Mouse (Mus musculus) forebrain, postnatal 0 days (tissue): ENCODE measurements around the gene S1pr1. TPM values are rescaled to one million over a fixed set of nuclear protein-coding genes. Genes with fewer than 3 reads are reported as not detected.

ENCODE experiments used
- ATAC-seq: fragments of 200-750 bp; cut with Nextera tagmentation; 2 replicates; pipeline ENCODE4 v1.8.0; 2017; ENCODE audit warnings: mild to moderate bottlenecking, moderate library complexity
- DNase-seq: peaks from one replicate; pipeline ENCODE4 v3.0.0-alpha.2; 2015
- H3K27ac ChIP-seq: fragments of 300-500 bp; sonication (generic); 2 replicates; pipeline ENCODE4 v1.5.1; 2014; ENCODE audit warnings: low read depth, mild to moderate bottlenecking, antibody characterized with exemption, low read length, moderate library complexity, mixed read lengths
- H3K27me3 ChIP-seq: fragments of 300-500 bp; sonication (generic); 2 replicates; pipeline ENCODE4 v1.6.1; 2014; ENCODE audit warnings: mild to moderate bottlenecking, low read length, mixed read lengths; ENCODE audit not compliant: insufficient read depth
- H3K36me3 ChIP-seq: fragments of 300-500 bp; sonication (generic); 2 replicates; pipeline ENCODE4 v1.6.1; 2014; ENCODE audit warnings: mild to moderate bottlenecking, moderate library complexity; ENCODE audit not compliant: insufficient read depth
- H3K4me1 ChIP-seq: fragments of 300-500 bp; sonication (generic); 2 replicates; pipeline ENCODE4 v1.6.1; 2014; ENCODE audit warnings: antibody characterized with exemption; ENCODE audit not compliant: insufficient read depth
- H3K4me2 ChIP-seq: fragments of 300-500 bp; sonication (generic); 2 replicates; pipeline ENCODE4 v1.6.1; 2014; ENCODE audit warnings: low read depth, mild to moderate bottlenecking, moderate library complexity
- H3K4me3 ChIP-seq: fragments of 300-500 bp; sonication (generic); 2 replicates; pipeline ENCODE4 v1.5.1; 2014; ENCODE audit warnings: low read depth, low read length, mixed read lengths
- H3K9ac ChIP-seq: fragments of 300-500 bp; sonication (generic); 2 replicates; pipeline ENCODE4 v1.6.1; 2014; ENCODE audit warnings: mild to moderate bottlenecking
- H3K9me3 ChIP-seq: fragments of 300-500 bp; sonication (generic); 2 replicates; pipeline ENCODE4 v1.6.1; 2016; ENCODE audit warnings: low read length
- CTCF ChIP-seq: sonication (generic); IDR thresholded peaks from 2 replicates; pipeline ENCODE4 v1.5.1; 2016; ENCODE audit warnings: antibody characterized with exemption, control low read depth, low read depth
- WGBS: fragments of 180-500 bp; shearing (Covaris S2); extraction: QIAGEN DNeasy Blood & Tissue Kit; methylation state at CpG from one replicate; pipeline ENCODE4 v1.1.7; 2014; 5-methylcytosine and 5-hydroxymethylcytosine counted together
- polyA plus RNA-seq: library from polyadenylated mRNA; unstranded; fragments of >200 nt; fragmentation: Nextera tagmentation; extraction: Ambion mirVana; gene quantifications from 2 replicates; pipeline ENCODE4 v1.2.1, GENCODE M21; 2015
- total RNA-seq: library from RNA; depleted of rRNA; stranded (reverse); fragments of >200 nt; gene quantifications from 2 replicates; pipeline ENCODE4 v1.2.3, GENCODE M21; 2014

Gene S1pr1
- total and polyA plus RNA-seq, 2 experiments from 2014 or later: 31.7 to 38.7 TPM

DNA sequence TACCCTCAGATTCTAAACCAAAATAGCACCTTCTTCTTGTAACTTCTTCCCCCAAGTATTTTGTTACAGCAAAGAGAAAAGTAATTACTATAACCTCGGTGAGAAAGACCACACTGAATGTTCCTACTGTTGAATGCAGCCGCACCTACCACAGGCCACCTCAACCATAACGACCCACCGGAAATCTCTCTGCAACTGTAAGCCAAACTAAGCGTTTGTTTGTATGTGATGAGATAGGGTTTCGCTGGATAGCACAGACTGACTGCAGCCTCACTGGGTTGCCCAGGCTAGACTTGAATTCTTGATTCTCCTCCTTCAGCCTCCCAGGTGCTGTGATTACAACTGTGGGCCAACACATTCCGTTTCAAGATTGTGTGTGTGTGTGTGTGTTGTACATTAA, 15.5 kb upstream of the S1pr1 start:
- TF ChIP-seq CTCF: no peak
- H3K4me3 ChIP-seq: no peak overlapping the region
- H3K27ac ChIP-seq: no peak overlapping the region
- H3K4me2 ChIP-seq: no peak overlapping the region
- H3K4me1 ChIP-seq: no peaks in the 10 kb centered on the region
- ATAC-seq: no peak
- WGBS: 91% methylated on average over 7 of the region's 7 CpGs
- H3K27me3 ChIP-seq: no peaks in the 10 kb centered on the region
- H3K9me3 ChIP-seq: no peaks in the 10 kb centered on the region
- no peak overlapping the region for H3K9ac ChIP-seq
- no peaks in the 10 kb centered on the region for H3K36me3 ChIP-seq
- DNase-seq: no peak

DNA sequence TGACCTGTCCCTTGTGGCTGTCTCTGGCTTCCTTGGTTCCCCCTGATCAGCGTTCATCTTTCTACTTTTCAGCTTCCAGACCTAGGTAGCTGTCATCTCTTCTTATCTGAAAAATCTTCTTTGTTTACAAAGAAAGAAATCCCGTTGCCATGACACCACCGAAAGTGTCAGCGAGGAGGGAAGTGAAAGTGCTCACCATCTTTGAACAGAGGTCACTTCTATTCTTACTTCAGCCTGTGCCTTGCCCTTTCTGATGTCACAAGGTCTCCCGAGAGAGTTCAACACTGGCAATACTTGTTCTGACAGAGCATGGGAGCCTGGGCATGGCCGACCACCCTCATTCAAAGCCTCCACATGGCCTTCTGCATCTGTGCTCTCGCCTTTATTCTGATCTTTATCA, 14.3 kb upstream of the S1pr1 start:
- Histone ChIP-seq H3K4me3 (no peak overlapping the region), H3K9me3 (no peaks in the 10 kb centered on the region), H3K27ac (no peak overlapping the region), H3K4me2 (no peak overlapping the region), H3K36me3 (no peaks in the 10 kb centered on the region), H3K9ac (no peak overlapping the region), H3K27me3 (no peaks in the 10 kb centered on the region), H3K4me1 (no peaks in the 10 kb centered on the region)
- 71% methylated on average over 7 of the region's 7 CpGs for WGBS
- TF ChIP-seq CTCF: no peak
- DNase-seq (no peak), ATAC-seq (no peak)

DNA sequence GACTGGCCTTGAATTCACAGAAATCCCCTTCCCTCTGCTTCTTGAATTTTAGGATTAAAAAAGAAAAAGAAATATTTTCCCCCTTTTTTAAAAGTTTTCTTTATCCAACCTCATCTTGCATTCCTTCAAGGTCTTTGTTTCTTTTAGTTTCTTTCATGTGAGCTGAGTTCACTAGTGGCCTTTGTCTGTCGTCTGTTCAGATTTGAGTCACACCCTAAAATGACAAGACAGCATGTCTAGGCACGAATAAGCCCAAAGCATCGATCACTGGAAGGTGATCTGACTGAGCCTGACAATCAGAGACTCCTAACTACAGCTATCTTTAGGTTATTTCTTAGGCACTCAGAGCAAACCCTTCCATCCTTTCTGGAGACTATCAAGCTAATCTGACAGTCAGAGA, 13.3 kb upstream of the S1pr1 start:
- Histone ChIP-seq H3K4me3 (no peak overlapping the region), H3K27ac (no peak overlapping the region), H3K27me3 (no peaks in the 10 kb centered on the region), H3K36me3 (no peaks in the 10 kb centered on the region), H3K9me3 (no peaks in the 10 kb centered on the region), H3K9ac (no peak overlapping the region), H3K4me1 (no peaks in the 10 kb centered on the region), H3K4me2 (no peak overlapping the region)
- WGBS: 45% methylated on average over 3 of the region's 3 CpGs
- DNase-seq (no peak), ATAC-seq (no peak)
- TF ChIP-seq CTCF: no peak

DNA sequence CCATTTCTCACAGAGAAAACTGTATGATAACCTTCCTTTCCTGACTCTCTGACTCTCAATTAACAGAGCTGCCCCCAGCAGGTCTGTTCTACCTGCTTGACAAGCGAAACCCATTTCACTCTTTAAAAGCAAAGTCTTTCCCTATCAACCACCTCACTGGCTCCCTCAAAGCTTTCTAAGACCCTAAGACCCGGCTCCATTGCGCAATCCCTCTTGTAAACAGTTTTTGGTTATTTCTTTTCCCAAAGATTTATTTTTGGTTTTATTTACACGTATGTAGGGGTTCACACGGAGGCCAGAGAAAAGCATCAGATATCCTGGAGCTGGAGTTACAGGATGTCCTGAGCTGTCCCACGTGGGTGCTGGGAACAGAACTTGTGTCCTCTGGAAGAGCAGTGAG, 4.0 kb upstream of the S1pr1 start:
- 87% methylated on average over 6 of the region's 6 CpGs for WGBS
- no peaks in the 10 kb centered on the region for H3K9me3 ChIP-seq
- no peak for TF ChIP-seq CTCF
- H3K4me2 ChIP-seq: no peak overlapping the region
- H3K36me3 ChIP-seq: no peaks in the 10 kb centered on the region
- no peak overlapping the region for H3K4me3 ChIP-seq
- H3K27ac ChIP-seq: no peak overlapping the region
- no peaks in the 10 kb centered on the region for H3K4me1 ChIP-seq
- ATAC-seq (no peak), DNase-seq (no peak)
- no peak overlapping the region for H3K9ac ChIP-seq
- H3K27me3 ChIP-seq: no peaks in the 10 kb centered on the region; the same call in none of the 2 replicates

DNA sequence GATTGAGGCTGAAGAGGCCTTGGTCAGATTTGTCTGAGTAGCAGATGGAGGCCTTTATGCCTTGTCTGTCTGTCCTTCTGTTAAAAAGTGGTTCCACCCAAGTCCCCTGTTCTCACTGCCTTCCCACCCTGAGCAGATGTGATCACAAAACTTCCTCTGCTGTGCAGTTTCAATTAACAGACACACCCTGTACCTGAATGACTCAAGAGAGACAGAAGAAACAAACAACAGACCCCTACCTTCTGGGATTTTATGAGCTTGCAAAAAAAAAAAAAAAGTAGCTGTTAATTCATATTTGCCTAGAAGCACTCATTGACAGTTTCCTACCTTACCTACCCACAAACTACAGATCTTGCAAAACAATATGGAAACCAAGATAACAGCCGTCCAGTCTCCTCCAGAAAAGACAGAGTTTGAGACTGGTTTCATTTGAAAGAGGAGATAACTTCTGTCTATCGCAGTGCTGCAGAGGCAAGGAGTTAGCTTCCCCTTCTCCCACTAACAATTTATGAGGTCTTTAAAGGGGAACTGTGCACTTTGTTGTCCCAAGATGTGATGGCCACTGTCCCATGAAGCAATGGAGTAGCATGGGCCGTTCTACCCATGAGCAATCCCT, 1.1 kb upstream of the S1pr1 start:
- 0 out of 2 replicates have a peak overlapping the region, but pooled peaks have one; percentile 45 for H3K9ac ChIP-seq
- no peak for DNase-seq
- no peaks in the 10 kb centered on the region for H3K4me1 ChIP-seq
- 82% methylated on average over 3 of the region's 3 CpGs for WGBS
- TF ChIP-seq CTCF: no peak
- peak overlapping the region; percentile 93 for H3K4me2 ChIP-seq
- peaks cover 3% of the 10 kb centered on the region for H3K27me3 ChIP-seq
- H3K36me3 ChIP-seq: no peaks in the 10 kb centered on the region
- ATAC-seq: no peak
- H3K9me3 ChIP-seq: no peaks in the 10 kb centered on the region
- no peak overlapping the region for H3K27ac ChIP-seq
- H3K4me3 ChIP-seq: peak overlapping the region; percentile 56; the same call in 1 of the 2 replicates

DNA sequence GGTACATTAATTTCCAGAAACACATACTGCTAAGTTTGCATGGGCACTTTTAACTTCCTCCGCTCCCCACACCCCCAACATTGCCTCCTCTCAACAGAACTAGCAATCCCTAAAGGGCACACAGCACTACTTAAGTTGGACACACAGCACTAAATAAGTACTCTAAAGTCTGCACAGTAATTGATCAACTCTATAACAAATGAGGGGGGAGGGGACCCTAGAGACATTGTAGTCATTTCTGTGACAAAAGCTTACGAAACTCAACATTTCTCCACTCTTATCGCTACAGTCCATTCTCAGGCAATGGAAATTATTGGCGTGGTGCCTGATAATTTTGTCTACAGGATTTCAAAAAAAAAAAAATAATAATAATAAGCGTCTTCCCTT, 830 bp downstream of the S1pr1 start:
- TF ChIP-seq CTCF: no peak
- Histone ChIP-seq H3K27ac (no peak overlapping the region), H3K4me2 (peak overlapping the region; percentile 93), H3K4me3 (peak overlapping the region; percentile 56), H3K27me3 (peaks cover 3% of the 10 kb centered on the region), H3K9ac (peak overlapping the region; percentile 45), H3K9me3 (no peaks in the 10 kb centered on the region), H3K4me1 (no peaks in the 10 kb centered on the region), H3K36me3 (no peaks in the 10 kb centered on the region)
- DNase-seq (peak; percentile 27), ATAC-seq (no peak)
- 2% methylated on average over 5 of the region's 5 CpGs for WGBS

DNA sequence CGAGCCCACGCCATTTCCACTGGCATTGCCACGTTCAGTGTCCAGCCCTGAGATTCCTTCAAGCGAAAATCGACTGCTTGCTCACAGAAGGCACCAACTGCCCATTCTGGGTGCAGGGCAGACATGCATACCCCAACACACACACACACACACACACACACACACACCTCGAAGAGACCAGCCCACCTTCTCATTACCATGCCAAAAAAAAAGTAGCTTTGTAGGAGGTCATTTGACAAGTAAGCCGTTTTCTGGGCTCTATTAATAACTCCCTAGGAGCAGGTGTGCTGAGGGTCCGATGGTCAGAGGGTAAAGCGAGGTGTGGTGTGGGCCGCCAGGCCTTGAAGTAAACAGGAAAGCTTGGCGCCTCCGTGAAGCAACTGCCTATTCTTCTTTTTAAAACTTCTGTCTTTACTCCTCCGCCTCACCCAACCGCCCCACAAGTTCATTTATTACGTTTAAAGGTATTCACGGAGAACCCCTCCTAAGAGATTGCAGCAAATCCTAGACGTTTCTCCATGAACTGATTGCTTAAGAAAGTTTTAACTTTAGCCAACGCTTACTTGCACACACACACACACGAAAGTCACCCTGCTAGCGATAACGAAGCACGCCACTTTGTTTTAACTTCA, 1.3 kb downstream of the S1pr1 start:
- DNase-seq (peak; percentile 4), ATAC-seq (no peak)
- peak overlapping the region; percentile 56 for H3K4me3 ChIP-seq
- no peaks in the 10 kb centered on the region for H3K4me1 ChIP-seq
- H3K9ac ChIP-seq: peak overlapping the region; percentile 45
- H3K36me3 ChIP-seq: no peaks in the 10 kb centered on the region
- no peak for TF ChIP-seq CTCF
- WGBS: 4% methylated on average over 22 of the region's 22 CpGs
- peak overlapping the region; percentile 41; the same call in 1 of the 2 replicates for H3K27ac ChIP-seq
- H3K27me3 ChIP-seq: peaks cover 3% of the 10 kb centered on the region
- peak overlapping the region; percentile 93 for H3K4me2 ChIP-seq
- H3K9me3 ChIP-seq: no peaks in the 10 kb centered on the region
